Mouse (Mus musculus) urinary bladder, postnatal 4 days (tissue): Measurements from ENCODE around the gene Erich6b.

Source experiments
- DNase-seq, 2 experiments: peaks; one replicate each; pipeline ENCODE4 v3.0.0; 2021 to 2022; ENCODE audit warnings: low spot score in 2 of 2

The Erich6b gene

DNA sequence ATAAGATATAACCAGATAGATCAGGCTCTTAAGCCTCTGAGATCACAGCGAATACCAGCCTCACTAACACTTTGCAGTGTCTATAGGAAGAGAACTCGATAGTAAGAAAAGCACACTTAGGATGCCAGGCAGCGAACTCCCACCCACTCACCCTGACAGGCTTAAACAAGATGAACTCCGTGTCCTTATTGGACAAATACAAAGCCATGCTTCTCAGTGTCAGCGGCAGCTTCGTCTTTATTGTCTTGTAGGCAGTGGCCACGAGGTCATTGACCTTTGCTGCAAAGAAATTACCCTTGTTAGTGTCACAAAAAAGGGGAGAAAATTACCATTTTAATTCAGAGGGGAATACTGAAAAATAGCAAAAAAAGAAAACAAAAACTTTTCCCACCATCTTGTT, 65.7 kb downstream of the Erich6b start:
- no peak for DNase-seq

DNA sequence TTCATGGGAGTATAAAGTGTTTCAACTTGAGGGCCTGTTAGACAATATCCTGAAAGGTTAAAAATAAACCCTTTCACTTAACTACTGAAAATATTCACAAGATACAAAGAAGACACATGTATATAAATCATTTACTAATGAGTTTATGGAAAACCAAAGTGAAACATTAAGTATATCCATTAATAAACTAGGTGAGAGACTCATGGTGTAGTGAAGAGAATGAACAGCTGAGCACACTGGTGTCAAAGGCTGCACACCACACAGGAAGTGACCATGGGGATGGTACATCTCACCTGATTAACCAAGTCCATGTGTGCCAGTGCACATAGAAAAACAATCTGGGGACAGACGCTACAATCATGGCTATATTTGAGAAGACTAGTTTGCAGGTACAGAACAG, 66.9 kb downstream of the Erich6b start:
- no peak for DNase-seq

DNA sequence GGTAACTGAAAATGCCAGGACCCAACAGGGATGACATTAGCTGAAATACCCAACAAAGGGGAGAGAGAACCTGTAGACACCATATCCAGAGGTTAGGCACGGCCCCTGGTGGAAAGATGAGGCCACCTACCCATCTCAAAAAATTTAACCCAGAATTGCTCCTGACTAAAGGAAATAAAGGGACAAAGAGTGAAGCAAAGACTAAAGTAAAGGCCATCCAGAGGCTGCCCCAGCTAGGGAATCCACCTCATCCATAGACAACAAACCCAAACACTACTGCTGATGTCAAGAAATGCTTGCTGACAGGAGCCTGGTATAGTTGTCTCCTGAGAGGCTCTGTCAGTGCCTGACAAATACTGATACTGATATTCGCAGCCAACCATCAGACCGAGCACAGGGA, 69.7 kb downstream of the Erich6b start:
- no peak for DNase-seq

DNA sequence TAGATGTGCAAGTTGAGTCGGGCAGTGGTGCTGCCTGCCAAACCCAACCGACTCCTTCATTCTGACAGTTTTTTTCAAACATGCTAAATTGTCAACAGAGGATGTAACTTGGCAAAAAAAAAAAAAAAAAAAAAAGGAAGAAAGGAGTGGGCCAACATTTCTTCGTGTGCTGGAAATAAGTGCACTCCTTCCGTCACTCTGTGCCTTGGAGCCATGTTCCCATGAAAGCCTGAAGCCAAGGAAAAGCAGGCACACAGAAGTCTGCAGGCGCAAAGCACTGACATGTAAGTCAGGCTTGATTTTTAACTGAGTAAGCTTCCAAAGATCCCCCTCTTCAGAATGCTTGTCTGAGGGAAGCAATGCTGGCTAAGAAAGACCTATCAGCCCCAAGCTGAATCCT, 70.6 kb downstream of the Erich6b start:
- no peak for DNase-seq

DNA sequence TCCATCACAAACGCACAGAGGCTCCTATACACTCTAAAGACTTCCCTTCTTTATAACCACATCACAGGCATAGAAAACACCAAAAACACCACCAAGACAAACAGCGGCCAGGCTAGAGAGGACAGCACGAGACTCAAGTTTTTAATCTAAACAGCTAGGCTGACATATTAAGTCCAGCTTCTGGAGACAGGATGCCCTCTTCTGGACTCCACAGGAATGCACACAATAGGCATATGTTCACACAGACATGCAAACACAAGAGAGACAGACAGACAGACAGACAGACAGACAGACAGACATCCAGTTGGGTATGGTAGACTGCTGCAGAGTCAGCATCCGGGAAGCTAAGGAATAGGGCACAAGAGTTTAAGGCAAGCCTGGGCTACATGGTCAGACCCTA, 71.6 kb downstream of the Erich6b start:
- no peak for DNase-seq

DNA sequence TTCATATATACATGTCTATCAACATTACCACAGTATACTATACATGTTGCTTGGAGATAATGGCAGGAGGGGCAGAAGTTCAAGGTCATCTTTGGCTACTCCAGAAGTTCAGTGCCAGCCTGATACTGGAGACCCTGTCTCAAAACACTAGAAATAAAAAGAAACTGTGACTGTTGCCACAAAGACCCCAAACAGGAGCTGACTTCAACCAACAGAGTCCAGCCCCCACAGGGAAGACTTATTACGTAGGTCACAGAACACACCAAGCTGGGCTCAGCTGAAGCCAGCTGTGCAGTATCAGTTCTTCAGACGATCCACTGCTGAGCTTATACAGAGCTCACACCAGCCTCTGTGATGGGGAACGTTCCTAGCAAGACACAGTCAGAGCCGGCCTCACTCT, 74.4 kb downstream of the Erich6b start:
- DNase-seq = no peak
